Comparison of ENCODE assay signal across 23 mouse cellular contexts in genomic region chr14:117202012-117202411, GRCm38 (mm10).
DNase-seq lines count a peak whose midpoint lies in the region; ATAC-seq and TF ChIP-seq lines count a peak whose summit lies in the region.
"Had no signal": no experiment of that assay in that cellular context is flagged by ENCODE, and none has a peak within 500 bp of the region (broad histone marks: within the 10 kb centered on the region; RNA-seq: fewer than 3 reads in every experiment).

No protein-coding gene starts in this region.

- TF ChIP-seq CTCF in brain, embryonic 14.5 days (IDR thresholded peaks at IDR 0.05; ENCODE audit: borderline replicate concordance, extremely low read depth, insufficient read depth, insufficient read length): no peak

- peak; percentile 58; the same call in 1 of the 2 replicates for ATAC-seq in forebrain, embryonic 15.5 days (replicated peaks)
- ATAC-seq: intestine, postnatal 0 days; liver, embryonic 12.5 days had no signal

- H3K4me1 ChIP-seq in forebrain, embryonic 15.5 days: no peaks in the 10 kb centered on the region
- H3K4me1 ChIP-seq in forebrain, embryonic 10.5 days: no peaks in the 10 kb centered on the region
- H3K4me1 ChIP-seq: embryonic facial prominence, embryonic 12.5 days; heart, embryonic 12.5 days; hindbrain, embryonic 10.5 days; limb, embryonic 13.5 days; liver, embryonic 12.5 days had no signal

- no peak overlapping the region for H3K9ac ChIP-seq in forebrain, embryonic 15.5 days (replicated peaks)
- H3K9ac ChIP-seq: embryonic facial prominence, embryonic 12.5 days; heart, embryonic 12.5 days; limb, embryonic 13.5 days; liver, embryonic 12.5 days had no signal

- no peak overlapping the region for H3K4me2 ChIP-seq in forebrain, embryonic 15.5 days (replicated peaks)
- H3K4me2 ChIP-seq: embryonic facial prominence, embryonic 12.5 days; heart, embryonic 12.5 days; limb, embryonic 13.5 days; liver, embryonic 12.5 days had no signal

- DNase-seq in forebrain, embryonic 10.5 days (ENCODE audit: extremely low spot score, low spot score): no peak
- DNase-seq in retina, postnatal 1 day: peak; percentile 17
- no peak for DNase-seq in retina, embryonic 14.5 days (ENCODE audit: low spot score)
- peak; percentile 76 for DNase-seq in brain, embryonic 14.5 days (ENCODE audit: low read depth)
- no peak for DNase-seq in adrenal gland, postnatal 14 days
- no peak for DNase-seq in T-cell, adult 2 months (ENCODE audit: low spot score)
- DNase-seq: adrenal gland, postnatal 36 days; cerebellum, adult 11 months; gastrocnemius, postnatal 14 days; heart, adult 11 months; heart, postnatal 10 days; layer of hippocampus, postnatal 36 days; lung, adult 18-20 months; lung, postnatal 4 days had no signal

- WGBS in forebrain, embryonic 15.5 days: 50% methylated on average over 2 of the region's 2 CpGs
- 87% methylated on average over 2 of the region's 2 CpGs for WGBS in forebrain, embryonic 10.5 days

- H3K27me3 ChIP-seq in forebrain, embryonic 15.5 days: no peaks in the 10 kb centered on the region
- no peaks in the 10 kb centered on the region for H3K27me3 ChIP-seq in forebrain, embryonic 10.5 days (ENCODE audit: poor library complexity, severe bottlenecking)
- H3K27me3 ChIP-seq: embryonic facial prominence, embryonic 12.5 days; heart, embryonic 12.5 days; limb, embryonic 13.5 days; liver, embryonic 12.5 days had no signal

- H3K36me3 ChIP-seq in forebrain, embryonic 15.5 days: no peaks in the 10 kb centered on the region
- H3K36me3 ChIP-seq in forebrain, embryonic 10.5 days (replicated peaks): no peaks in the 10 kb centered on the region
- H3K36me3 ChIP-seq: embryonic facial prominence, embryonic 12.5 days; heart, embryonic 12.5 days; hindbrain, embryonic 10.5 days; limb, embryonic 13.5 days; liver, embryonic 12.5 days had no signal

- no peak for TF ChIP-seq POLR2A in brain, embryonic 14.5 days (IDR thresholded peaks at IDR 0.05; ENCODE audit: borderline replicate concordance, extremely low read depth, insufficient read depth, insufficient read length, poor library complexity, severe bottlenecking)

- no peak overlapping the region for H3K27ac ChIP-seq in forebrain, embryonic 15.5 days (replicated peaks)
- no peak overlapping the region for H3K27ac ChIP-seq in forebrain, embryonic 10.5 days
- H3K27ac ChIP-seq: embryonic facial prominence, embryonic 12.5 days; hindbrain, embryonic 10.5 days; limb, embryonic 13.5 days; liver, embryonic 12.5 days; stomach, postnatal 0 days had no signal

- no peak overlapping the region for H3K4me3 ChIP-seq in forebrain, embryonic 15.5 days
- no peak overlapping the region for H3K4me3 ChIP-seq in forebrain, embryonic 10.5 days
- H3K4me3 ChIP-seq: embryonic facial prominence, embryonic 12.5 days; erythroblast, embryonic 14.5 days; heart, embryonic 12.5 days; hindbrain, embryonic 10.5 days; limb, embryonic 13.5 days; liver, embryonic 12.5 days had no signal

- H3K9me3 ChIP-seq in forebrain, embryonic 15.5 days: no peaks in the 10 kb centered on the region
- no peaks in the 10 kb centered on the region for H3K9me3 ChIP-seq in forebrain, embryonic 10.5 days
- H3K9me3 ChIP-seq: embryonic facial prominence, embryonic 12.5 days; heart, embryonic 12.5 days; hindbrain, embryonic 10.5 days; limb, embryonic 13.5 days; liver, embryonic 12.5 days had no signal

Comparison
In these comparisons a context has a peak if more than half of its experiments do, and no peak if none do; other contexts are left out.
1. DNase-seq: peak in retina, postnatal 1 day (single experiment) and brain, embryonic 14.5 days (single experiment); none in forebrain, embryonic 10.5 days (single experiment), retina, embryonic 14.5 days (single experiment), adrenal gland, postnatal 14 days (single experiment) and T-cell, adult 2 months (single experiment).